Comparison of ENCODE assay signal across 8 mouse cellular contexts in genomic region chr13:37130637-37131036, GRCm38 (mm10).
A peak's percentile ranks its signal among the peaks of the same experiment; 100 is the strongest.
DNase-seq lines count a peak whose midpoint lies in the region; ATAC-seq and TF ChIP-seq lines count a peak whose summit lies in the region.

No protein-coding gene starts in this region.

- no peak overlapping the region for H3K4me3 ChIP-seq in midbrain, postnatal 0 days (ENCODE audit: low read depth, low read length)
- H3K4me3 ChIP-seq in midbrain, embryonic 15.5 days, result no peak overlapping the region
- no peak overlapping the region for H3K4me3 ChIP-seq in liver, embryonic 15.5 days (replicated peaks)

- H3K9ac ChIP-seq in midbrain, postnatal 0 days (replicated peaks; ENCODE audit: low read length, poor library complexity, severe bottlenecking), result no peak overlapping the region
- H3K9ac ChIP-seq in midbrain, embryonic 15.5 days, result no peak overlapping the region
- no peak overlapping the region for H3K9ac ChIP-seq in liver, embryonic 15.5 days

- H3K36me3 ChIP-seq in midbrain, postnatal 0 days (ENCODE audit: insufficient read depth, low read length), result no peaks in the 10 kb centered on the region
- H3K36me3 ChIP-seq in midbrain, embryonic 15.5 days (replicated peaks), result no peaks in the 10 kb centered on the region
- H3K36me3 ChIP-seq in liver, embryonic 15.5 days (replicated peaks), result no peaks in the 10 kb centered on the region

- no peak overlapping the region for H3K27ac ChIP-seq in midbrain, postnatal 0 days (ENCODE audit: low read depth, low read length)
- H3K27ac ChIP-seq in midbrain, embryonic 15.5 days, result no peak overlapping the region
- no peak overlapping the region for H3K27ac ChIP-seq in liver, embryonic 15.5 days (replicated peaks)

- TF ChIP-seq CTCF in midbrain, postnatal 0 days (IDR thresholded peaks at IDR 0.05), result no peak

- no peaks in the 10 kb centered on the region for H3K27me3 ChIP-seq in midbrain, postnatal 0 days (ENCODE audit: insufficient read depth, low read length)
- H3K27me3 ChIP-seq in midbrain, embryonic 15.5 days (replicated peaks), result no peaks in the 10 kb centered on the region
- H3K27me3 ChIP-seq in liver, embryonic 15.5 days, result no peaks in the 10 kb centered on the region

- no peaks in the 10 kb centered on the region for H3K9me3 ChIP-seq in midbrain, postnatal 0 days (ENCODE audit: low read length)
- H3K9me3 ChIP-seq in midbrain, embryonic 15.5 days, result no peaks in the 10 kb centered on the region
- no peaks in the 10 kb centered on the region for H3K9me3 ChIP-seq in liver, embryonic 15.5 days (replicated peaks)

- intact Hi-C loops in gastrocnemius, postnatal 14 days (cut with DNase I; ENCODE audit: low total_unique reads), result no loop called here

- 78% methylated on average over 10 of the region's 10 CpGs for WGBS in midbrain, postnatal 0 days
- WGBS in midbrain, embryonic 15.5 days, result 81% methylated on average over 10 of the region's 10 CpGs
- 28% methylated on average over 10 of the region's 10 CpGs for WGBS in liver, embryonic 15.5 days (ENCODE audit: insufficient replicate concordance)

- DNase-seq in midbrain, postnatal 0 days (ENCODE audit: low spot score), result peak; percentile 10
- peak; percentile 47 for DNase-seq in gastrocnemius, postnatal 14 days
- peak; percentile 69 for DNase-seq in skeletal muscle tissue, adult 2 months (ENCODE audit: low read depth, low spot score)
- DNase-seq in embryo, embryonic 10 days (ENCODE audit: low spot score), result no peak
- DNase-seq in testis, postnatal 10 days (ENCODE audit: low spot score), result no peak
- no peak for DNase-seq in neural tube, embryonic 10.5 days (ENCODE audit: extremely low spot score, low spot score)

- H3K4me2 ChIP-seq in midbrain, postnatal 0 days (ENCODE audit: low read depth, low read length, poor library complexity, severe bottlenecking), result no peak overlapping the region
- H3K4me2 ChIP-seq in midbrain, embryonic 15.5 days, result no peak overlapping the region
- H3K4me2 ChIP-seq in liver, embryonic 15.5 days, result peak overlapping the region; percentile 11; the same call in 1 of the 2 replicates

- ATAC-seq in midbrain, postnatal 0 days (ENCODE audit: low FRiP score), result no peak
- no peak for ATAC-seq in midbrain, embryonic 15.5 days (replicated peaks)
- no peak for ATAC-seq in liver, embryonic 15.5 days (ENCODE audit: insufficient read depth)

- no peaks in the 10 kb centered on the region for H3K4me1 ChIP-seq in midbrain, postnatal 0 days (ENCODE audit: insufficient read depth, low read length)
- no peaks in the 10 kb centered on the region for H3K4me1 ChIP-seq in midbrain, embryonic 15.5 days
- H3K4me1 ChIP-seq in liver, embryonic 15.5 days (replicated peaks), result no peaks in the 10 kb centered on the region

Comparison
In these comparisons a context has a peak if more than half of its experiments do, and no peak if none do; other contexts are left out.
1. DNase-seq: peak in midbrain, postnatal 0 days (single experiment), gastrocnemius, postnatal 14 days (single experiment) and skeletal muscle tissue, adult 2 months (single experiment); none in embryo, embryonic 10 days (single experiment), testis, postnatal 10 days (single experiment) and neural tube, embryonic 10.5 days (single experiment).